Mouse (Mus musculus): ENCODE data around the gene Atg101. TPM values are rescaled to one million over a fixed set of nuclear protein-coding genes. Genes with fewer than 3 reads are reported as not detected.
A peak's percentile ranks its signal among the peaks of the same experiment; 100 is the strongest.

The Atg101 gene
- polyA plus RNA-seq, 1 experiment, result 58.3 TPM

DNA sequence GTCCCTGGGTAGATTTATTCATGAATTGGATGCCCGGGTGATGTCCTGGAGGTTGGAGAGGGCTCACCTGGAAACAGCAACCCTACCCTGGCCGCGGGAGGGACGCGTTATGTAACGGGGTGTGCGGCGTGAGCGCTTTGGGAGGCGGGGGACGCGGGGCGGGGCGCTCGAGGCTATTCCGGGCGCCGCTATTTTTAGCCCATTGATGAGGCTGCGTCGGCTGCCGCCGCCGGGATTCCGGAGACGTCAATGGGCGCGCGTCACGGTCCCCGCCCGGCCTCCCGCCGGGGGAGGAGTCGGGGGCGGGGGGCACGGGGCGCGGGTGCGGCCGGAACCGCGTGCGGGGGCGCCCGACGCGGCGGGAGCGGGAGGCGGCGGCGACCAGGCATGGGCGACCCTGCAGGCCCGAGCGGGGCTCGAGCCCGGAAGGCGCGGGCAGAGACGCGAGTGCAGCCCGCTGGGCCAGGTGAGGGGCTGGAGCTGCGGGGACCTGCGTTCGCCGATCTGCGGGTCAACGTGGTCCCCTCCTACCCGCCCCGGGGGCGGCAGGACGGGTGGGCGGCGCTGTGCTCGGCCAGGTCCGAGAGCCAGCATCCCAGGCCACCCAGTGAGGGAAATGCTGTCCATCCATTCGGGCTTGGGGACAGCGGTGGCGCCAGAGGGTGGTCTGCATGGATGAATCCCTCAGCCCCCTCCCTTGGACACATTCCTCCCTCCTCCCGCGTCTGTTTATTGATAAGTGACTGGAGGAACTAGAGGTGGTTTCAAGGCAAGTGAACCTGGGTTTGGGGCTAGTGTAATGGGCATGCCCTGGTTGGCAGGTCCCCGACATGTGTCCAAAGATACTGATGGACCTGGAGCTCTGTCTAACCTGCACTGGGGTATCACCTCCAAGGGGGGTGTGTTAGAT, 29.9 kb upstream of the Atg101 start, which contains the start of gene Nr4a1:
Gene Nr4a1 (plus strand): TSS at position 384 of the 910 bp plus-strand sequence.
- DNase-seq (ENCODE audit: extremely low spot score in 1 of 2, low spot score in 1 of 2), result peak in 1 of 2 experiments; percentile 87

DNA sequence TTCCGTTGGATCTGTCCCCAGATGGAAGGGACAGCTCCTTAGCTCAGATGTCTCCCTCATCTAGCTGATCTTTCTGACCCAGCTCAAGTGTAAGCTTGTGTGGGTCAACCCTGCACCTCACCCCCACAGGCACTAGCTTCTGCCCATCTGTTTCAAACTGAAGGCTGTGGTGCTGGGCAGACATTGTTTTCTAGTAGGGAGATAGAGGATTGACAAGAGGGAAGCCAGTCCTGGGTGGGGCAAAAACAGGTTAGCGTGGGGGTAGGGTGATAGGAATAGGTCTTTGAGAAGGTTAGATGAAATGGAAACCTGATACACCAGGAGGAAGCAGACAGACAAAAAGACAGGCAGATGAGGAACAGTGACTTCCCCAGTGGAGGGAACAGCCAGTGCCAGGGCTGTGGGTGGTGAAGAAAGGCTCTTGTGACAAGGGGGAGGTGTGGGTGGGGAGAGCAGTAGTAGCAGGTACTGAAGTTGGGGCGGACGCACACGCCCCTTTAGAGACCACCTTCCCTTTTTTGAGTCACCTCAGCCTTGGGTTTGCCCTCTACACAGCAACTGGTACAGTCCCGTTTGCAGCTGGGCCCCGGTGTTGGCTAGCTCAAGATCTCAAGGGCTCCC, 28.1 kb upstream of the Atg101 start:
- DNase-seq (ENCODE audit: extremely low spot score in 1 of 2, low spot score in 1 of 2), result no peak

DNA sequence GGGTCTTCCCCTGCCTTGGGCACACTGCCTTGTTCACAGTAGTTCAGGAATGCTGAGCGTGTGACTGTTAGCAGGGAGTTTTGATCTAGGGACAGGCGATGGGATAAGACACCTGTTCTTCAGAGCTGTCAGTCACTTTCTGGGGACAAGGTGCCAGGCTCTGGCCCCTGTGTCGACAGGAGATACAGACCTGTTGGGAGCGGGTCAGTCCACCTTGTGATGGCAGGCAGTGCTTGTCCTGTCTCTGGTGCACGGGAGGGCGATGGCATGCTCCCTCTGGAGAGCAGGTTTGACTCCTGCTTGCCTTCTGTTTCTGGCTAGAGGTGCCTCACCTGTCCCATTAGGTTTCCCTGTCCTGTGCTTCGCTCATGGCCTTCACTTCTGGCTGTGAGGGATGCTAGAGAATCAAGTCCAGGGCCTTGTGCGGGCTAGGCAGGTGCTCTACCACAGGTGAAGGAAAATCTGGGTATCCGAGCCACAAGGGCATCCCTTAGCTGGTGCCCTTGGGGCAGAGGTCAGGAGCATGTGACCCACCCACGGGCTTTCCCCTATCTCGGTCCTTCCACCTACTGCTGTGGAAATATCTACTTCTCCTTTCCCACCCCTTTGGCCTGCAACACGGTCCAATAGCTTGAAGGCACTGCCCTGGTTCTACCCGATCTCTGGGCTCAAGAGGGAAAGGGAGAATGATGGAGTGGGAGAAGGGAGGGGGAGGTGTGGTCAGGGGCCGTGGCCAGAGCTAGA, 27.4 kb upstream of the Atg101 start:
- DNase-seq (ENCODE audit: extremely low spot score in 1 of 2, low spot score in 1 of 2), result no peak

DNA sequence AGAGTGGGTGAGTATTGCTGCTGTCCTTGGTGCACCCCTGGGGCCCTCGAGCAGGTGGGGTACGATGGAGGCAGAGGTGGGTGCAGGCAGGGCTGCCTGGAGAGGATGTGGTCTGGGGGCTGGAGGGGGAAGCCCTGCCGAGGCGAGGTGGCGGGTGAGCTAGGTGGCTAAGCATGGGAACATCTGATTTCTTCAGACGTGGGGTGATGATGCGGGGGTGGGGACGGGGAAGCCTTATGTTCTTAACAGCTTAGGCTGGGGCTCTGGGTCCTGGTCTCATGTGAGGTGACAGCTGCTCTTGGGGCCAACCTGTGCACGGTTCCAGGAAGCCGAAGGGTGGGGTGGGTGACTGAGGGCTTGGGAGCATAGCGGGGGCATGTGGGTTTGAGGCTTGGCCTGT, 25.7 kb upstream of the Atg101 start:
- no peak for DNase-seq (ENCODE audit: extremely low spot score in 1 of 2, low spot score in 1 of 2)

DNA sequence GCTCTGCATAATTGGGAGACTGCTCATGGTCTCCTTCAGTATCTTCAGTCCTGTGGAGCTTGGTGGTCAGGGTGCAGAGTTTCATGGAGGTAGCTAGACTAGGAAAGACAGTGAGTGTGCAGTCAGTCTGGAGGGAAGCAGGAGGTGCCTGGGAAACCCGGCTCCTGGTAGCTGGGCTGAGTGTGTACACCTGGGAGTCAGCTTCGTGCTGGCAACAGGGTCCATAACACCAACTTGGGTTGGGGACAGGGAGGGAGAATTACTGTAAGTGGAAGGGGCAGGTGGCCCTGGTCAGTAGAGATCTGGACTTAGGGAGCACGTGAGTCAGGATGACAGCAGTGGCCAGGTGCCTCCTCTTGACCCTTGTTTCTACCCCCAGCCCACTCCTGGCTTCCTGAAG, 24.1 kb upstream of the Atg101 start:
- no peak for DNase-seq (ENCODE audit: extremely low spot score in 1 of 2, low spot score in 1 of 2)

DNA sequence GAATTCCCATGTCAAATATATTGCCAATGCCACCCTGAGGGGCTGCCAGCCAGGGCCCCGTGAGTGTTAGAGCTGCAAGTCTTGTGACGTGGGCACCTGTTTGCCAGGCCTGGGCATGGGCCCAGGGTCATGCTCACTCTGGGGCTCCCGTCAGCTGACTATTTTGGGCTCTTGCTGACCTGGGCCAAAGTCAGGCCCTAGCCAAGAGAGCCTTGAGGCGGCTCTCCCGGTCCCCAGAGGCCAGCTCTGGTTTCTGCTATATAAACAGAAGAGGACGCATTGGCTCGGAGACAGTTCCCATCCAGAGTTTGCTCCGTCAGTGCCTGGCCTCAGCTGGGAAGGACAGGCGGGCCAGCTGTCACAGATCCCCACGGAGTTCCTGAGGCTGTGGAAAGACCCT, 23.7 kb upstream of the Atg101 start:
- no peak for DNase-seq (ENCODE audit: extremely low spot score in 1 of 2, low spot score in 1 of 2)

DNA sequence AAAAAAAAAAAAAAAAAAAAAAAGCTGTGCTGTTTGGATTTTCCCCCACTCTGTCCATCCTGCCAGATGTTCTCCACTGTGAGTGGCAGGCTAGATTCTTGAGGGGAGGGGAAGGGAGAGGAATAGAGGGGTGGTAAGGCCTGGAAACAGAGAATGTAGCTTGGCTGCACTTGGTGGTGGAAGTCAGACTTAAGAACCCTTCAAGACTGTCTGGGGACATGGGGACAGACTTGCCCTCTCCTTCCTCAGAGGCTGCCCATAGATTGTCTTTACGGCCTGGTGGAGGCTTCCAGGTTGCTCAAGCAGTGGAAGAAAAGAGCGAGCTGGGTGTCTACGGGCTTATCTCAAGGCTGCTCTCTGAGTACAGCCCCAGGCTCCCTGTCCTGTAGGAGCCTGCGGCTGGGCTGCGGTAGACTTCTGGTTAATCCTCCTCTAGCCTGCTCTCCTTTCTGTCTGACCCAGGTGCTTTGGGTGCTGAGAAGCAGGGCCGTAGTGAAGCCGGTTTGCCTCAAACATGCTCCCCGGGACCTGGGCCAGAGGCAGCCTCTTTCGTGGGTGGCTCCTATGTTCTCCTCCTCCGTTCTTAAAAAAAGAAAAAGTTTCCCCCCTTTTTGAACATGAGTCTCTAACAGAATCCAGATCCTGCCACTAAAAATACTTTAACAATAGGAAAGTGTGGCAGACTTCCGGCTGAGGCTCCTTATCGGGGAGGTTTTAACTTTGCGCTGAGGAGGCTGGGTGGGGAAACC, 23.0 kb upstream of the Atg101 start:
- DNase-seq (ENCODE audit: extremely low spot score in 1 of 2, low spot score in 1 of 2), result no peak

DNA sequence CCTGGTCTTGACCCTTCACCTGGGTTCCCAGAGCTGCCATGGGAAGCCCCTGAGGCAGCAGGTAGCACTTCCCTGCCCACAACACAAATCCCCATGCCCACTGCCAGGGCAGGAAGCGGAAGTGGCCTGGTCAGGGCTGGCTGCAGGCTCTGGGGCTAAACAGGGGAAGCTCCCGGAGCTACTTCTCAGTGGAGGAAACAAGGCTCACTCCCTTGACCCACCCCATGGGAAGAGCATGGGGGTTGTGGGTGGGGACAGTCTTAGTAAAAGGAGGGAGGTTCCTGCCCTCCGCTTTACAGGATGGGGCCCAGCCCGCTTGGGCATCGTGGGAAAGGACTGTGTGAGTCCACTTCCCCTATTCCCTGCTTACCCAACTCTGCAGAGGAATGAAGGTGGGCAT, 21.6 kb upstream of the Atg101 start:
- no peak for DNase-seq (ENCODE audit: extremely low spot score in 1 of 2, low spot score in 1 of 2)

DNA sequence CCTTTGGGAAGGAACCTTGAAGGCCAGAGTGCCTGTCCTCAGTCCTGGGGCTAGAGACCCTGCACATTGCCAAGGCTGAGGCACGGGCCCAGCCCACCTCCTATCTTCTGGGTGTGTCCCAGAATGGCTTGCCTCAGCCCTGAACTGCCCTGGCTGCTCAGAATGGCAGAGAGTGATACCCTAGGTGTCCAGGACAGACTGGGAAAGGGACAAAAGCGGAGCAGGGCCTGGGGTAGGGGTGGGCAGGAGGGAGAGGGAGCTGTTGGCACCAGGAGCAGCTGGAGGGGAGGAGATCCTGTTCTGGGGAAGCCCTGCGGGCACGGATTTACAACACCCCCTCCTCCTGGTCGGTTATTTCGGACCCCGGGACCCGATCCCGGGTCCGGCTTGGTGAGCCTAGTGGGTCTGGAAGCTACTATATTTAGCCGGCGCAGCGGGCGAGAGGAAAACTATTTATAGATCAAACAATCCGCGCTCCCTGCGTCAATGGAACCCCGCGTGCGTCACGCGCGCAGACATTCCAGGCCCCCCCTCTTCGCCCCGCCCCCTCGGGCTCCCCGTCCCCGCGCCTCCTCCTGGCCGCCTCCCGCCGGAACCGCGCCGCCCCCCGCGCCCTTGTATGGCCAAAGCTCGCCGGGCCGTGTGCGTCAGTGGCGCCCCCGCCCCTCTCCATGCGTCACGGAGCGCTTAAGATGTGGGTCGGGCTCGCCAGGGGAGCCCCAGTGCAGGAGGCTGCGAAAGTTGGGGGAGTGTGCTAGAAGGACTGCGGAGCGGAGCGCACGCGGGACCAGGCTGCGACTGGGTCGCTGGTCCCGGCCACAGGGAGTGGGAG, 17.7 kb upstream of the Atg101 start:
- peak; percentile 82 to 94 for DNase-seq (ENCODE audit: extremely low spot score in 1 of 2, low spot score in 1 of 2)

DNA sequence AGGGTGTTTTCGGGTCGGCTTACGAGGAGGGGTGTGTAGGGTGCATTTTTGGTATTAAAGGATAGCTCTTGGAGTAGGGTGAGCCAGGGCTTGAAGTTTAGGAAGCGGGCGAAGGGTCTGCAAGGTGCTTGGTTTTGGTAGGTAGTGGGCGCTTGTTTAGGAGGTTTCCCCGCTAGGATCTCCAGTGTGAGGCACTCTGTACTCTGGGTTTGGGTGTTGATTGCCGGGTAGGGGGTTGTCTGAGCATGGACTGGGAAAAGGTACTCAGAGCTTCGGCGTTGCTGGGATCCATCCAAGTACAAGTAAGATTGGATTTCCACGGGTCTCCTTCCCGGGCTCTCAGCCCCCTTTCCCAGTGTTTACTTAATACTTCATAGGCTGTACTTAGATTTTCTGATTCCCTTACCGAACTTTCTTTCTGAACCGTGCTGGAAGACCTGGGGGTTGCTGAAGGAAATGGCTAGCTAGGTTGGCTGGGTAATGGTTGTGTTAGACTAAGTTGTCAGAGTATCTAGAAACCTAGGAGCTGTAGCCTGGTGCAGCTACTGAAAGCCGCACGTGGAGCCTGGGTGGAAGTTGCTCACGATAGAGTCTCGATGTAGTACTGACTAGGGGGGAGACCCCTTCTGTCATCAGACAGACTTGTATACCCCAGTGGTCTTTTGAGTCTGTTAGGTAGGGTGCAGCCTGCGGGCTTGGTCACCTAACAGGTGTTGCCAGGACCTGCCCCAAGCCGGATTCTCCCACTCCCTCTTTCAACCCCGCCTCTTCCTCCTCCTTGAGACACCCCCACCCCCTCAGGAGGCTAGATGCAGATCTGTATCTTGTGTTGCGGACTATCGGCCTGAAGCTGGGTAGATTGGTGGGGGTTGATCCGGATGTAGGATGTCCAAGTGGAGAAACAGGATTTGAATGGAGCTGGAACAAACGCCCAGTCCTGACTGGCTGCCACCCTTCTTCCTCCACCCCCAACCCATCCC, 16.7 kb upstream of the Atg101 start:
- DNase-seq (ENCODE audit: extremely low spot score in 1 of 2, low spot score in 1 of 2), result no peak

DNA sequence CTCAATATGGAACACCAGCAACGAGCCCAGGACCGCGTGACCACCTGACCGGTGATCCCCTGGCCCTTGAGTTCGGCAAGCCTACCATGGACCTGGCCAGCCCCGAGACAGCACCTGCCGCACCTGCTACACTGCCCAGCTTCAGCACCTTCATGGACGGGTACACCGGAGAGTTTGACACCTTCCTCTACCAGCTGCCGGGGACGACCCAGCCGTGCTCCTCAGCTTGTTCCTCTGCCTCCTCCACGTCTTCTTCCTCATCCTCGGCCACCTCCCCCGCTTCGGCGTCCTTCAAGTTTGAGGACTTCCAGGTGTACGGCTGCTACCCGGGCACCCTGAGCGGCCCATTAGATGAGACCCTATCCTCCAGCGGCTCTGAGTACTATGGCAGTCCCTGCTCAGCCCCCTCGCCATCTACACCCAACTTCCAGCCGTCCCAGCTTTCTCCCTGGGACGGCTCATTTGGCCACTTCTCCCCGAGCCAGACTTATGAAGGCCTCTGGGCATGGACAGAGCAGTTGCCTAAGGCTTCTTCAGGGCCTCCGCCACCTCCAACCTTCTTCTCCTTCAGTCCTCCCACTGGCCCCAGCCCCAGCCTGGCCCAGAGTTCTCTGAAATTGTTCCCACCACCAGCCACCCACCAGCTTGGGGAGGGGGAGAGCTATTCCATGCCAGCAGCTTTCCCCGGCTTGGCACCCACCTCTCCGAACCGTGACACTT, 13.8 kb upstream of the Atg101 start:
- no peak for DNase-seq (ENCODE audit: extremely low spot score in 1 of 2, low spot score in 1 of 2)

DNA sequence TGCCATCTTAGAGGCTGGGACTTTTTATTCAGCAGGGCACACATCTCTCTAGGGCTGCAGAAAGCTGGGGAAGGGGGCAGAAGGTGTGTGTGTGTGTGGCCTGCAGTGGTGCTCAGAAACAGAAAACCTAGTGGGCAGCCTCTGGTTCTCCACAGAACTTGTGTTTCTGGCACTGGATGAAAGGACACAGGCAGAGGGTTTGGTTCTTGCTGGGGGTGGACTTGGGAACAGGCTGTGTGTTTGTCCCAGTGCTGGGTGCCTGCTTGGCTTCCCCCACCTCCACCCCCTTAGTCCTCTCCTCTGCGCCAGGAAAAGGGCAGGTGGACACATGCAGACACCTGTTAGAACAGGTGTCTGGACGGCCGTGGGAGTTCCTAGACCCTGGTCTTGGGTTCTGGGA, 13.0 kb upstream of the Atg101 start:
- DNase-seq (ENCODE audit: extremely low spot score in 1 of 2, low spot score in 1 of 2), result no peak

DNA sequence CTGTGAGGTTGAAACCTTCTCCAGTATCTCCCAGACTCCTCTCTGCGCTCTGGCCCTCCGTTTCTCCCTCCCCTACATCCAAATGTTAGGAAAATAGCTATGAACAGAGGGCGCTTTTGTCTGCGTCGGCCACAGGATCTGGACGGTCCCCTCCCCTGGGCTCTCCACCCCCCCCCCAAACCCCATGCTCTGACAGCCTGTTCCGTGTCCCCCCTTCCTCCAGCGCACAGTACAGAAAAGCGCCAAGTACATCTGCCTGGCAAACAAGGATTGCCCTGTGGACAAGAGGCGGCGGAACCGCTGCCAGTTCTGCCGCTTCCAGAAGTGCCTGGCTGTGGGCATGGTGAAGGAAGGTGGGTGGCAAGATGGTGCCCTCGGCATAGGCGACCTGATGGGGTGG, 12.6 kb upstream of the Atg101 start:
- no peak for DNase-seq (ENCODE audit: extremely low spot score in 1 of 2, low spot score in 1 of 2)

DNA sequence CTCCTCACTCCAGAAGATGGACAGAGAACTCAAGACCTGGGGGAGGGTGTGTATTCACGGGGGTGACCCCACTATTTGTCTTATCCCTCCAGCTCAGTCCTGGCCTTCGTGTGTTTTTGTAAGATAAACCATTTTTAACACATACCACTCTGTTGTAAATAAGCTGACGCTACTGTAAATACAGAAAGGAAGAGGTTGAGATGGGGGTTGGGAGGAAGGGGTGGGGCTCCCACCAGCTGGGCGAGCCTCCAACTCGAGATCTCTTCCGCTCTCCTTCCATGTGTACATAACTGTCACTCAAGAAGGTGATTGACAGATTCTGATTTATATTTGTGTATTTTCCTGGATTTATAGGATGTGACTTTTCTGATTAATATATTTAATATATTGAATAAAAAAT, 9.7 kb upstream of the Atg101 start:
- no peak for DNase-seq (ENCODE audit: extremely low spot score in 1 of 2, low spot score in 1 of 2)

DNA sequence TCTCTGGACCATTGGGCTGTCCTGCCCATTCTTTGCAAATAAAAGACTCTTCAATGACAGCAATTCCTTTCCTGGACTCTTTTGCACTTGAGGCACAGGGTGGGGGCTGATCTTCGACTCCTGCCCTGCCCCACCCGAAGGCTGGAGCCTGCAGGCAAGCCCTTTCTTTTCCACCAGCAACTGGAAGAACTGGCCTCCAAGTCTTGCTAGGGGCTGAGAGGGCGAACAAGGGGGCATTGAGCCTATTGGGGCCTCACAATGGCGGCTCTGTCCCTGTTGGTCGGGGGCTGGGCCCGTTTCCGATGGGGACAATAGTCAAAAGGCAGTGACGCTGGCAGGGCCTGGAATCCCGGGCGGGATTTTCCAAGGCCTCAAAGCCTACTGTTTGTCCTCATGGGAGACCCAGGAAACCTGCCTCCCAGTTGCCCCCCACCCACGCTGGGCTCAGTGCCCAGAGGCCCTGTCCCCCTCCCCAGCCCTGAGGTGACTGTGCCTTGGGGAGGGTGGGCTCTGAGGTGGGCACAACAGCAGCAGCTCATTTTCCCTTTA, 6.6 kb upstream of the Atg101 start:
- peak in 1 of 2 experiments; percentile 57 for DNase-seq (ENCODE audit: extremely low spot score in 1 of 2, low spot score in 1 of 2)

DNA sequence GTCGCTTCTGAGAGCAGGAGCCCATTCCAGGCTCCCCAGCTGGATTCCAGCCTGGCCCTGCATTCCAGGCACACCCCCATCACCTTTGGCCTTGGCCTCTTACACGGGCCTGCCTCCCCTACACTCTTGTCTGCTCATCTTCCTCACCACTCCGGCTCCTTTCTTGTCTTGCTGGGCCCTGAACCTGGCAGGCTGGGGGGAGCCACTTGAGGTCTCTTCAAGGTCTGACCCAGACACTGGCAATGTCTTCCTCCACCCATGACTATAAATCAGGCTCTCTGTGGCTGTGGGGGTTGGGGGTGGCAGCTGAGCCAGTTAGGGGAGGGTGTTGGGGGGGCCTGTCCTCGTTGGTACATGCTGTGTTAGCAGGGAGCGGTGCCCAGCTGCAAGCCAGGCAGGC, 5.5 kb upstream of the Atg101 start:
- DNase-seq (ENCODE audit: extremely low spot score in 1 of 2, low spot score in 1 of 2), result no peak

DNA sequence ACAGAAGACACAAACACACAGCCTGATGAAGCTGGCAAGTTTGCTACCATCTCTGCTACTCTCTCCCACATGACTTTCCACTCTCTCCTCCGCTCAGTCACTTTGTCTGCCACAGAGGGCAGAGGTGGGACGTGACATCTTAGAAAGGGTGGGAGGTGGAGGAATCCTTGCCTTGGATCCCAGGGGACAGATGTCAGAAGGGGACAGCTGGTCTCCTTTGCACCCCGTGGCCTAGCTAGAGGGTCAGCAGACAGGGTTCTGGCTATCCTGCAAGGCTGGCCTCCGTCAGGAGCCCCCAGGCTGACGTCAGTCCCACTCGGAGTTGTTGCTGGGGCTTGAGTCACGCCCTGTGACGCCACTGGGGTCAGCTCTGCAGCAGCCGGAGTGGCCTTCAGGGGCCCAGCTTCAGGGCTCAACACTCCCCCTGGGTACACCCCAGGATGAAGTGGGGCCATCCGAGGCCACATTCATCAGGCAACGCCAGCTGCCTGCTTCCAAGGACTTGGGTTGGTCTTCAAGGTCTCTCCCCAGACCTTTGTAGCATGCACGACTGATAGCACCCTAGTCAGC, 4.6 kb upstream of the Atg101 start:
- DNase-seq (ENCODE audit: extremely low spot score in 1 of 2, low spot score in 1 of 2), result no peak
